ENCODE assay signal across 28 mouse cellular contexts in the genomic region with DNA sequence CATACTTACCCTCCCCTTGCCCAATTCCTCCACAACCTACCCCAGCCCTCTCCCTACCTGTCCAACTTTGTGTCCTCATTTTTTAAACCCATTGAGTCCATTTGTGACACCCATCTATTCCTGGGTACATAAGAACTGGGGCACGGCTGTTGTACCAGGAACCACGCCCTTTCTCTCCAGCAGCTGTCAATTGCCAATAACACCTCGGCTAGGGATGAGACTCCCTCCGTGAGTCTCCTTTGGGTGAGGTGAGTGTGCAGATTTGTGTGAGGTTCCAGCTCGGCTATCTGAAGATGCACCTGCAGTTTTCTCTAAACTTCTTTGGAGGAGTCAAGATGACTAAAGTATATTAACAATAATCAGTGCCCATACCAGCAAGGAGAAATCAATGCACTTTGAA.
"Had no signal": no experiment of that assay in that cellular context is flagged by ENCODE, and none has a peak within 500 bp of the region (broad histone marks: within the 10 kb centered on the region; RNA-seq: fewer than 3 reads in every experiment).

No protein-coding gene starts in this region.

- H3K4me2 ChIP-seq: embryonic facial prominence, embryonic 12.5 days; embryonic facial prominence, embryonic 13.5 days; embryonic facial prominence, embryonic 15.5 days; forebrain, embryonic 12.5 days; forebrain, embryonic 13.5 days; forebrain, embryonic 15.5 days had no signal

- H3K27me3 ChIP-seq: embryonic facial prominence, embryonic 12.5 days; embryonic facial prominence, embryonic 13.5 days; embryonic facial prominence, embryonic 15.5 days; forebrain, embryonic 12.5 days; forebrain, embryonic 13.5 days; forebrain, embryonic 15.5 days had no signal

- DNase-seq: cerebellum, adult 2 months; cerebellum, adult 8-10 months; cerebellum, adult 9-10 months; cerebellum, adult 9-11 months; cerebellum, postnatal 10 days; cerebellum, postnatal 14 days; cerebellum, postnatal 25 days; cerebellum, postnatal 36 days; embryo, embryonic 11 days; forebrain, postnatal 0 days; gastrocnemius, adult 2 months; gastrocnemius, postnatal 10 days; gastrocnemius, postnatal 14 days; gastrocnemius, postnatal 25 days; gastrocnemius, postnatal 36 days; heart, adult 18-20 months; heart, adult 2 months had no signal

- H3K4me3 ChIP-seq: embryonic facial prominence, embryonic 10.5 days; embryonic facial prominence, embryonic 12.5 days; embryonic facial prominence, embryonic 13.5 days; embryonic facial prominence, embryonic 15.5 days; erythroblast, embryonic 14.5 days; forebrain, embryonic 10.5 days; forebrain, embryonic 12.5 days; forebrain, embryonic 13.5 days; forebrain, embryonic 15.5 days; gastrocnemius, adult 2 months; heart, adult 2 months had no signal

- H3K36me3 ChIP-seq: embryonic facial prominence, embryonic 10.5 days; embryonic facial prominence, embryonic 12.5 days; embryonic facial prominence, embryonic 13.5 days; embryonic facial prominence, embryonic 15.5 days; forebrain, embryonic 10.5 days; forebrain, embryonic 12.5 days; forebrain, embryonic 15.5 days had no signal

- H3K9me3 ChIP-seq: embryonic facial prominence, embryonic 10.5 days; embryonic facial prominence, embryonic 12.5 days; embryonic facial prominence, embryonic 13.5 days; embryonic facial prominence, embryonic 15.5 days; forebrain, embryonic 10.5 days; forebrain, embryonic 12.5 days; forebrain, embryonic 13.5 days; forebrain, embryonic 15.5 days had no signal

- H3K27ac ChIP-seq: embryonic facial prominence, embryonic 10.5 days; embryonic facial prominence, embryonic 12.5 days; forebrain, embryonic 10.5 days; forebrain, embryonic 12.5 days; forebrain, embryonic 13.5 days; gastrocnemius, adult 2 months had no signal

- H3K9ac ChIP-seq: embryonic facial prominence, embryonic 12.5 days; embryonic facial prominence, embryonic 13.5 days; embryonic facial prominence, embryonic 15.5 days; forebrain, embryonic 12.5 days; forebrain, embryonic 13.5 days; forebrain, embryonic 15.5 days; forebrain, postnatal 0 days had no signal

- ATAC-seq: forebrain, embryonic 13.5 days; forebrain, embryonic 14.5 days; forebrain, embryonic 15.5 days; forebrain, embryonic 16.5 days had no signal

- H3K4me1 ChIP-seq: forebrain, embryonic 12.5 days; forebrain, embryonic 13.5 days had no signal
